Mouse (Mus musculus) megakaryocyte, embryonic 14.5 days (primary cell): ENCODE data around the gene Retreg3. TPM values are rescaled to one million over a fixed set of nuclear protein-coding genes. Genes with fewer than 3 reads are reported as not detected.
"Not testable (repeated sequence)": the region's sequence is repeated elsewhere in the genome, so short reads cannot be mapped to it uniquely, and the experiment has no call there.

Source experiments
- H3K27me3 ChIP-seq: replicated peaks from 2 replicates; pipeline ENCODE3; 2012; ENCODE audit warnings: inconsistent platforms
- H3K36me3 ChIP-seq: replicated peaks from 2 replicates; pipeline ENCODE3; 2012; ENCODE audit warnings: low read length, inconsistent platforms, mixed read lengths
- H3K4me1 ChIP-seq: 2 replicates; pipeline ENCODE4 v1.6.1; 2012; ENCODE audit warnings: inconsistent platforms
- H3K4me3 ChIP-seq: replicated peaks from 2 replicates; pipeline ENCODE3; 2012; ENCODE audit warnings: moderate library complexity, mild to moderate bottlenecking, inconsistent platforms
- H3K9me3 ChIP-seq: 2 replicates; pipeline ENCODE4 v1.6.1; 2012; ENCODE audit warnings: inconsistent platforms
- FLI1 ChIP-seq: IDR thresholded peaks from 2 replicates; pipeline ENCODE4 v1.6.1; 2012; ENCODE audit warnings: low read length, inconsistent platforms, mixed read lengths
- GATA1 ChIP-seq: IDR thresholded peaks from 3 replicates; pipeline ENCODE4 v1.6.1; 2012; ENCODE audit warnings: mixed read lengths, low read length, inconsistent platforms, borderline replicate concordance
- polyA plus RNA-seq: library from polyadenylated mRNA; stranded (reverse); fragments of >175 nt; gene quantifications from 2 replicates; pipeline ENCODE4 v1.2.3, GENCODE M21; 2012; ENCODE audit warnings: low replicate concordance; ENCODE audit not compliant: insufficient read depth

Retreg3 gene
- polyA plus RNA-seq, 1 experiment: 6.2 TPM

- TF ChIP-seq GATA1: no peak
- no peak for TF ChIP-seq FLI1
- Histone ChIP-seq H3K36me3 (no peaks in the 10 kb centered on the region), H3K9me3 (no peaks in the 10 kb centered on the region), H3K27me3 (peaks cover 55% of the 10 kb centered on the region), H3K4me3 (no peak overlapping the region), H3K4me1 (peaks cover 20% of the 10 kb centered on the region)
These were observed 17.3 kb upstream of the Retreg3 start for GRCm38 (mm10) chr11:101137000-101137399.

GRCm38 (mm10) chr11:101134217-101134865 is 14.6 kb upstream of the Retreg3 start:
- no peak for TF ChIP-seq GATA1
- TF ChIP-seq FLI1: no peak

GRCm38 (mm10) chr11:101133037-101133436 is 13.3 kb upstream of the Retreg3 start:
- Histone ChIP-seq H3K9me3 (peaks cover 3% of the 10 kb centered on the region; the same call in 1 of the 2 replicates), H3K4me3 (no peak overlapping the region), H3K27me3 (peaks cover 33% of the 10 kb centered on the region), H3K36me3 (no peaks in the 10 kb centered on the region), H3K4me1 (peaks cover 31% of the 10 kb centered on the region)
- TF ChIP-seq GATA1 (no peak), FLI1 (no peak)

More at GRCm38 (mm10) chr11:101134217-101134865, 14.6 kb upstream of the Retreg3 start:
- Histone ChIP-seq H3K36me3 (no peaks in the 10 kb centered on the region), H3K9me3 (peaks cover 3% of the 10 kb centered on the region; the same call in 1 of the 2 replicates), H3K4me1 (peaks cover 33% of the 10 kb centered on the region), H3K27me3 (peaks cover 37% of the 10 kb centered on the region), H3K4me3 (no peak overlapping the region)

GRCm38 (mm10) chr11:101131701-101132100 is 12.0 kb upstream of the Retreg3 start:
- Histone ChIP-seq H3K9me3 (peaks cover 10% of the 10 kb centered on the region), H3K4me1 (peaks cover 31% of the 10 kb centered on the region), H3K36me3 (peaks cover 6% of the 10 kb centered on the region), H3K27me3 (peaks cover 27% of the 10 kb centered on the region), H3K4me3 (no peak overlapping the region)
- TF ChIP-seq FLI1: no peak
- TF ChIP-seq GATA1: no peak

- Histone ChIP-seq H3K9me3 (peaks cover 12% of the 10 kb centered on the region), H3K27me3 (peaks cover 24% of the 10 kb centered on the region)
- TF ChIP-seq GATA1: no peak
These were observed 11.5 kb upstream of the Retreg3 start for GRCm38 (mm10) chr11:101131187-101131586.

GRCm38 (mm10) chr11:101130056-101130756 is 10.5 kb upstream of the Retreg3 start:
- Histone ChIP-seq H3K4me1 (peaks cover 31% of the 10 kb centered on the region), H3K4me3 (peak overlapping the region; percentile 60), H3K27me3 (peaks cover 22% of the 10 kb centered on the region), H3K36me3 (peaks cover 21% of the 10 kb centered on the region), H3K9me3 (peaks cover 12% of the 10 kb centered on the region)
- TF ChIP-seq FLI1: no peak
- no peak for TF ChIP-seq GATA1

More at GRCm38 (mm10) chr11:101131187-101131586, 11.5 kb upstream of the Retreg3 start:
- Histone ChIP-seq H3K4me3 (no peak overlapping the region), H3K36me3 (peaks cover 11% of the 10 kb centered on the region), H3K4me1 (peaks cover 31% of the 10 kb centered on the region)

- Histone ChIP-seq H3K9me3 (peaks cover 12% of the 10 kb centered on the region), H3K36me3 (peaks cover 25% of the 10 kb centered on the region), H3K4me3 (no peak overlapping the region), H3K27me3 (peaks cover 12% of the 10 kb centered on the region), H3K4me1 (peaks cover 31% of the 10 kb centered on the region)
- TF ChIP-seq GATA1: no peak
- no peak for TF ChIP-seq FLI1
These were observed 9.4 kb upstream of the Retreg3 start for GRCm38 (mm10) chr11:101128996-101129577.

- Histone ChIP-seq H3K4me1 (peaks cover 27% of the 10 kb centered on the region), H3K4me3 (no peak overlapping the region), H3K36me3 (peaks cover 45% of the 10 kb centered on the region), H3K27me3 (peaks cover 11% of the 10 kb centered on the region), H3K9me3 (peaks cover 12% of the 10 kb centered on the region)
- TF ChIP-seq GATA1: no peak
- no peak for TF ChIP-seq FLI1
These were observed 7.4 kb upstream of the Retreg3 start for GRCm38 (mm10) chr11:101127075-101127474.

- H3K36me3 ChIP-seq: peaks cover 48% of the 10 kb centered on the region
- not testable (repeated sequence) for H3K4me3 ChIP-seq
These were observed 5.3 kb upstream of the Retreg3 start for GRCm38 (mm10) chr11:101125008-101125407.

GRCm38 (mm10) chr11:101124494-101124893 is 4.8 kb upstream of the Retreg3 start:
- Histone ChIP-seq H3K36me3 (peaks cover 48% of the 10 kb centered on the region), H3K4me1 (peaks cover 29% of the 10 kb centered on the region)
- not testable (repeated sequence) for H3K9me3 ChIP-seq, H3K4me3 ChIP-seq, H3K27me3 ChIP-seq

More at GRCm38 (mm10) chr11:101125008-101125407, 5.3 kb upstream of the Retreg3 start:
- H3K9me3 ChIP-seq, H3K27me3 ChIP-seq: not testable (repeated sequence)
- peaks cover 31% of the 10 kb centered on the region for H3K4me1 ChIP-seq
